Mouse (Mus musculus): Measurements from ENCODE around the gene Tbc1d17.
A peak's percentile ranks its signal among the peaks of the same experiment; 100 is the strongest.
"Not testable (repeated sequence)": the region's sequence is repeated elsewhere in the genome, so short reads cannot be mapped to it uniquely, and the experiment has no call there.

Tbc1d17 gene

DNA sequence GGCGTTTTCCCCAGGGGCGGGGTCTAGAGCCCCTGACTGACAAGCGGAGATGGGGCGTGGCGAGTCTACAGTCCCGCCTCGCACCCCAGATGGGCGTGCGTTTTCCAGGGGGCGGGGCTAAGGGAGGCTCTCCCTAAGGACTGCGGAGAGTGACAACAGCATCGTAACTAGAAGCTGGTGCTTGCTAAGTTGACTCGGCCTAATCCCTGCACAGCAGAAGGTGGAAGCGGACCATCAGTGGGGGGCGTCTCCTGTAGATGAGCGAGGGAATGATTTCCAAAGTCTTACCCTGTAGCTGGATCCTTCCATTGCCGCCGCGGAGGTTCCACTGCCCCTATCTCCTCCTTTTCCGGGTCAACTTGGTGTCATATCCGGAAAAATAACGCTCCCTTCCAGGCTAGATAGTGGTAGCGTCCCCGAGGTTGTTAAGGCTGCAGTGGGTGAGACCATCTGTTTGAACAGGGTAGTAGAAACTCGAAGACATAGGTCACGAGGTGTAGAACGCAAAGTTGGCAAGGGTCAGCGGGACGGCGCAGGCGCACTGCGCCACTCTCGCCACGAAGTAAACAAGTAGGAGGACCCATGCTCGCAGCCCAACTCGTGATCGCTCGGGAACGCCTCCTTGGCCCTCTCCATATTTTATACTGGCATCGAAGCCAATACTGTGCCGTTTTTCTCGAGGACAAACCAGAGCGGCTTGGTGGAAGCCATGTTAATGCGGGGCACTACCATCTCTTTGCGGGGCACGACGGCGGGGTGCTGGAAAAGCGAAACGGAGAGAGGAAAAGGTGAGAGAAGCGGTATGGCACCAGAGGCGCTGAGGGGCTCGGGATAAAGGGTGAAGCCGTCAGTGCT is at the start of gene Tbc1d17, which contains the start of gene Akt1s1:
Gene Tbc1d17, minus strand, starts transcription at position 519 of the 855 bp plus-strand sequence.
Gene Akt1s1, plus strand, starts transcription at position 431 of the 855 bp plus-strand sequence.
- peak; percentile 97 for DNase-seq

DNA sequence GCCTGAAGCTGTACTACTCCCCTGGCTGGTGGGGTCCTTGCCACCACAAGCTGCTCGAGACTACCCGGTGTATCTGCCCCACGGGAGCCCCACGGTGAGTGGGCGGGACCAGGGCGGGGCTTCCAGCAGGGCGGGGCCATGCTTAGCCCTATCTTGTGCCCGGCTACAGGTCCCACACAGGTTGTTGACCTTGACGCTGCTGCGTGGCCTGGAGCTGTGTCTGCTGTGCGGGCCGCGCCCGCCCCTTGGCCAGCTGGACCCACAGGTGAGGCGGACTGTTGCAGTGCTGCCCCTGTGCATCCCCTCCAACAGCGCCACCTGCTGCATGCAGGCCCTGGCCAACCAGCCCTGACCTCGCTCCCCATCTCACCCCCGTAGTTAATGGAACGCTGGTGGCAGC is 49.7 kb upstream of the Tbc1d17 start:
- DNase-seq, result peak in 1 of 2 experiments; percentile 49

DNA sequence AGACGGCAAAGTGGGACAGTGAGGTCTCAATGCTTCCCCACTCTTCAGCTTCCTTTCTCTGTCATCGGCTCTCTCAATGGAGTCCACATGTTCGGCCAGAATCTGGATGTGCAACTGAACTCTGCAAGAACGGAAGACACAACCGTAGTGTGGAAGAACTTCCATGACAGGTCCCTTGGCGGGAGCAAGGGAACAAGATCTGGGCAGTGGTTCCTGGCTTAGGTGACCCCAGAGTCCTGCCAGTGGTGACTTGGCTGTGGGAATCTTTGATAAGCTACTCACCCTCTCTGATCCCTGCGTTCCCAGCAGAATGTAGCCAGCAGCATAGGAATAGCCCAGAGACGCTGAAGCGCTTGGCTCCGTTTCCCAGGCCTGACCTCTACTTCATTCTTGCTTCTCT is 47.6 kb upstream of the Tbc1d17 start:
- no peak for DNase-seq

DNA sequence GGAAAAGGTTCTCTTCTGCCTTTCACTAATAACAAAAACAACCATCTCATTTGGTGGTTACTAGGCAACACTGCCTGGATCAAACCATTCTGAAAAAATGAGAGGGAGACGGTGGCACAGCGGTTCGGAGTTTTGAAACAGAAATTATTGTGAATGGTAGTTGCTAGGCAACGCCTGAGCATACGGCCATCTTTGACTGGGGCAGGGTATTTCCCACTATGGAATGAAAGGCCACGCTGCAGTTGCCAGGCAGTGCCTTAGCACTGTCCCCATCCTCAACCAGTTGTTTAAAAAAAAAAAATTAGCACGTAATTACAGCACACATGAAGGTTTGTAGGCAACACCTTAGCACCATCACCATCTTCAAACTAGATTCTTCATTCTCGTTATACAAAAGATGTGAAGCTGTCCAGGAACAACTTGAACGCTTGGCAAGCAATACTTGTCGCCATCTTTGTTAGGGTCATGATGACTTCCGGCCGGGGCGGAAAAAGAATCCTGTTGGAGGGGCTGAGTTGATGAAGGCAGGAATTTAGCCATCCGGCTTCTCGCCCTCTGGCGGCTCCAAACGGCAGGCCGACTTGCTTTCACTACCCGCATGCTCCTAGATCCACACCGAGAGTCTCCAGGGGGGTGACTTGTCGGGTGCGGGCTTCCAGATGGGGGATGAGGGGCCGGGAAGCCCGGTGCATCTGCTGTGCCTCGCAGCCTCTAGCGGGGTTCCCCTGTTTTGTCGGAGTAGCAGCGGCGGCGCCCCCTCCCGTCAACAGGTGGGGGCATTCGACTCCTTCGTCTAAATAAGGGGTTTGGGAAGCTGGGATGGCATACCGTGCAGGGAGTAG is 46.9 kb upstream of the Tbc1d17 start, which contains the start of gene Fuz:
Gene Fuz, plus strand, starts transcription at position 487 of the 842 bp plus-strand sequence.
- DNase-seq, result peak; percentile 84

DNA sequence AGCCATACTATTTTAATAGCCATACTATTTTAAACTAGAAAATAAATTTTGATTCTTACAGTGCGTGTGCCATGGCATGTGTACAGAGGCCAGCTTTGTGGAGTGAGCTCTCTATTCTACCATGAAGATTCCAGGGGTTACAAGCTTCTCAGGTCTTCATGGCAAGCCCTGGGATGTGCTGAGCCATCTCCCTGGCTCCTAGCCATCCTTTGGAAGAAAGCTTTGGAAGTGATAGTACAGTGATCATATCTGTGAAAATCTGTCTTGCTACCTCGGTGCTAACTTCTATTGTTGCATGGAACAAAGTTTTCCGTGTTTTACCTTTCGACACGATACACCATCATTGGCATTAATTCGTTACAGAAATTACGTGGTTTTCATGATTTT is 46.3 kb upstream of the Tbc1d17 start:
- DNase-seq, result no peak

DNA sequence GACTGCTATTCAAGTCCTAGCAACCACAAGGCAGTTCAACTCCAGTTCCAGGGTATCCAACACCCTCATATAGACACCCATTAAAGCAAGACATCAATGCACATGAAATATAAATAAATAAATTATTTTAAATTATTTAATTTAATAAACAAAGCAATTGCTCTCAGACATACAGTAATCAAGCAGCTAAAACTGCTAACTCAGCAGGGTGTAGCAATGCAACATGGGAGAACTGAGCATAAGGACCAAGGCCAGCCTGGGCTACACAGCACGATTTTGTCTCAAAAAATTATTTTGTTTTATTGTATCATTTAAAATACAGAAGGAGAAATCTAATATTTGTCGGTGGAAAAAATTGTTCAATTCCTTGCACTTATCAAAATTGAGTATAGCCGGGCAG is 45.3 kb upstream of the Tbc1d17 start:
- no peak for DNase-seq

DNA sequence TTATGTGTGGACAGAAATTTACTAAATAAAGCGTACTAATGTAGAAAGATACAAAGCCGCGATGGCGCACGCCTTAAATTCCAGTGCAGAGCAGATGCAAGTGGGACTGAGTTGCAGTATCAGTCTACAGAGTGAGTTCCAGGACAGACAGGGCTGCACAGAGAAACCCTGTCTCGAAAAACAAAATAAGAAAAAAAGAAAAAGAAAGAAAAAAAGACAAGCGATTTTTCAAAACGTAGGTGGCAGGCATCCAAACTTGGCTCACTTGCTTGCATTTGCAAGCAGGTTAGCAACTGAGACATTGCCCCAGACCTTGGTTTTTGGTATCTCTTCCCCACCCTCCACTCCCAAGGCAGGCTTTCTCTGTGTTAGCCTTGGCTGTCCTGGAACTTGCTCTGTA is 44.3 kb upstream of the Tbc1d17 start:
- DNase-seq, result no peak

DNA sequence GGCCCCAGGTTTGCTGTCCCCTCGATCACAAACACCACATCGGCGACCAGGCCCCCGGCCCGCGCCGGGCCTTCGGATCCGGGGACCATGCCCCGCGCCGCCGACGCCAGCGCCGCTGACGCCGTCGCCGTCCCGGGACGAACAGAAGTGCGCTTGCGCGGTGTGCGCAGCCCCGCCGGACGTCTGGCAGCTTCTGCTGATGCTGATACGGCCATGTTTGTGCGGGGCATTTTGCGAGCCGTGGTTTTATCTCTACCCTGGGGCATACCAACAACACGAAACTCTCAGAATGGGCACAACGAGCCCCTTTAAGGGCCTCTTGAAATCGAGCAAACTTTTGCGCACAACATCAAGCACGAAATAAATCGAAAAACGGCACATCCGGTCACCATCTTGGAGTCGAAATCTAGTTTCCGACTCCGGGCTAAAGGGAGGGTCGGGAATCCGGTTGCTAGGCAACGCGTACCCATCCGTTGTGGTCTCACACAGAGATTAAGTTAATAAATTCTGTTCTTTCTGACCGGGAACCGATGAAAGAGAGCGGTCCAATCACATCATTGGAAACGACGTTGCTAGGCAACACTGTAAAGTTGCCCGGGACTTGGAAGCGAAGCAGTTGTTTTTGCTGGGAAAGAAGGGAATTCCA is 43.5 kb upstream of the Tbc1d17 start, which contains the start of gene Med25:
Gene Med25, minus strand, starts transcription at position 437 of the 646 bp plus-strand sequence.
- peak; percentile 86 to 88 for DNase-seq

DNA sequence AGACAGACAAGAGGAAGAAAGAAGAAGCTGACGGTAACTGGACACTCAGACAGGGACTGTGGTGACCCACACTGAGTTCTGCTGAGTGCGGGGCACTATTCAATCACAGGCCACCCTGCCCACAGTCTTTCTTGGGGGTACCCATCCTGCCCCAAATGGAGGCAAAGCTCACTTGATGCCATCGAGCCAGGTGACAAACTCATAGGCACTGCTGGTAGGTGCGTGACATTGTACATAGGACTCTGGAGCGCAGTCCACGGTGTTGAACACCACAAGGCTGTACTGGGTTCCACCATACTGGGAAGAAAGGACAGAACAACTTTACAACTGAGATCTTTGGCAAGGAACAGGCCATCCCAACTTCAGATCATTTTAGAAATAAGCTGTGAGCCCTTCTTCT is 42.7 kb upstream of the Tbc1d17 start:
- DNase-seq, result no peak

DNA sequence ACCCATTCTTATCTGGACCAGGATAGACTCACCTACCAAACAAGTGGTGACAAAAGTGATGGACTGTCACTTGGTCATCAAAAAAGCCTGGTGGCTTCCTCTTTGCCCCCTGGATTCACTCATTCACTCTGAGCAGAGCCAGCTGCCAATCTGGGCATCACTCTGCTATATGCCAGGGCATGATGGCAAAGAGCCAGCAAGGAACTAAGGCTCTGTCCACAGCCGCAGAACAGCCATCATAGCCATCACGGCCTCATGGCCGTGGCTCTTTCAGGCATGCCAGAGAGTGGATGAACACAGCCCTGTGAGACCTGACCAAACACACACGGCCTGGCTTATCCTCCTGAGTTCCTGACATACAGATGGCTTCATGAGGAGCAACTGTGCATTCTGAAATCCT is 41.9 kb upstream of the Tbc1d17 start:
- DNase-seq, result no peak

DNA sequence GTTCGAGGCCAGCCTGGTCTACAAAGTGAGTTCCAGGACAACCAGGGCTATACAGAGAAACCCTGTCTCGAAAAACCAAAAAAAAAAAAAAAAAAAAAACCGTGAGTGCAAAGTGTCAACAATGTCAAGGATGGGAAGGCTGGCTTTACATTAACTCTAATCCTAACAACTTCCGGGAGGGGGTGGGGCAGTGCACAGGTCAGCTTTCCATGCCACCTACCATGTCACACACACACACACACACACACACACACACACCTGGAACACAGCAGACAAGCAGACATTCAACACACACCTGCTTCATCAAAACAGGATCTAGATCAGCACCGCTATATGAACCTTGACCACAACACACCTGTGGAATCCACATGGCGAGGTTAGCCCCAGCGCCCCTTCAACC is 41.3 kb upstream of the Tbc1d17 start:
- DNase-seq, result no peak

DNA sequence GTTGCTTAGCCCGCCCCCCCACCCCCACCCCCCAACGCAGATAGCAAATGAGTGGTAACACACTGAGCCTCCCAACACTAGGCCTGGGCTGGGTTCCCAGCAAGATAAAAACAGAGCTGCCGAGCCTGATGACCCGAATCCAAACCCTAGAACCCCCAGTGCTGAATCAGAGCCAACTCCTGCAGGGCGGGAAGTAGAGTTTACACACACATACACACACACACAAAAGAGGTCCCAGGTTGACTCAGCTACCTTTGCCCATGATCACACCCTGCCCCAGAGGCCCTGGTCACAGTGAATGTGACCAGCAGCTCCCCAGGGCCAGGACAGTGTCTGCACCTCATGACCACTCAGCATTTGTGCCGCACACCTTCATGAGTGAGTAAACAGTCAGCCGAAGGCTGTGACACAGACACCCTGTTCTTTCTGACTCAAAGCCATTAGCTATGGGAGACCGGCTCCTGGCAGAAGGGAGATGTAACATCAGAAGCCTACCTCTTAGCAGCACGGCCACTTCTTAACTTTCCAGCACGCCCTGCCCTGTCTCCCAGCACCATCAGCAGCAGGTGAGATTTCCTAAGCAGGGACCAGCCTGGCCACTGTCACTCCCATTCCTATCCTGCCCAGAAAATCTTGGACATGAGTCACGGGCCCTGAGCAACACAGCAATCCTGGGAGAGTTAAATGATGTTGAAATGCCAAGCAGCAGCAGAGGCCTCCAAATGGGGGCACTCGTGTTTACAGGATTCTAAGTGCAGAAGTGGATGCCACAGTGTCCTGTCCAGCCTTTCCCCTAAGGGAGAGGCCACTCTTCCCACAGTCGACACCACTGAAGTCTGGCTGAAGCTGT is 39.6 kb upstream of the Tbc1d17 start:
- no peak for DNase-seq

DNA sequence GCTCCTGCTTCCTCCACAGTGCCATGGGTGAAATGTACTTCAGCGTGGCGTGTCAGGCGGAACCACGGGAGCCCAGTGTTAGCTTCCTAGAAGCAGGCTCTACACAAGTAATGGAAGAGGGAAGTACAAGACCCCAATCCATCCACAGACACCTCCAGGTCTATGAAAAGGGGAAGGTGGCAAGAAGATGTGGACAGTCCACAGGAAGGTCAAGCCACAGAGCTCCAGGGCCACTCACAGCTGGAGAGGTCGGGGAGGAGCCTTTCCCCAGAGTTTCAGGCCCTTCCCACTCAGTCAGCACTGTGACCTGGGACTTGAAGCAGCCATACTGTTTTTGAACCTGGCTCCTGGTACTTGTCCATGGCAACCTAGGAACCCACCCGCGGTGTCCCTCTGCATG is 38.1 kb upstream of the Tbc1d17 start:
- DNase-seq, result no peak

DNA sequence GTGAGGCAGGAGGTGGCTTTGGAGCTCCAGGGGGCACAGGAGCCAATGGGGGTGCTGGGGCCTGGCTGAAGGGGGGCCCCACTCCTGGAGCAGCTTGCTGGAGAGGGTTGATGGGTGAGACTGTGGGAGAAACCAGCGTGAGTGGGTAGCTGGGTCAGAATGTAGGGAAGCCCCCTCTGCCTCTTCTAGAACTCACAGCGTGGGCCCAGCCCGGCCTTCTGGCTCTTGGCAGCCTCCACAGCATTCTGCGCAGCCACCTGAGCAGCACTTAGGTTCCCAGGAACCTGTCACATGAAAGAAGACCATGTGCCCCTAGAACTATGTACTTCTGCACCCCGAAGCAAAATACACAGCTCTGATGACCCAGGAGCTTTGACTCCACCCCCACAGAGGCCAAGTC is 35.8 kb upstream of the Tbc1d17 start:
- DNase-seq, result no peak

DNA sequence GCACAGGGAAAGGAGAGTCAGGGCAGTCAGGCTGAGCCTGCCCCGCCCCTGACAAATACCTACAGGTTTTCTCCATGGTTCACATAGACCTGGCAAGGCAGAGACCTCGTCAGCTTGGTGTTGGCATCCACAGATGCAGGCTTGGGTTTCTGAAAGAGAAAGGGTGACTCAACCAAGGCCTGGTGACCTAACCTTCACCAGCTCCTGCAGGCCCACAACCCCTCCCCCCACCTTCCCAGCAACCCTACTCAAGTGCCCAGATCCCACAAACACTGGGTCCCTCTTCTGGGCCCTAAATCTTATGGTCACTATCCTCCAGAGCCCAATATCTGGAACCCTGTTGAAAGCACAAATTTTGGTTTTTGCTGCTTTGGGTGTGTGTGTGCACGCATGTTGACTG is 34.2 kb upstream of the Tbc1d17 start:
- DNase-seq, result no peak

DNA sequence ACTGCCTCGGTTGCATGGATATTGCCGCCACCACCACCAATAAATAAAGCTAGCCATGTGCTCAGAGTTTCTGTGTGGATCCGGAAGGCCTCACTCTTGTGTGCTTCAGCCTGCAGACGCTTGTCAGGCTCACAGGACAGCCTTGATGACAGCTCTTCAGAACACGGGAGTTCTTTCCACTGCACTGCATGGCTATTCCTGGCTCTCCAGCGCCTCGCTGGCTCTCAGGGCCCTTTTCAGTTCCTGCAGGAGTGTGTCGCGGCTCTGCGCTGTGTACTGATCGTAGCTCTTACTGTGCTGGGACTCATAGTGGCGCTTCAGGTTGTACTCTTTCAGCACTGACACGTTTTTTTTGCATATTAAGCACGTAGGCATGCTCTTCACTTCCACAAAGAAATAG is 29.0 kb upstream of the Tbc1d17 start:
- no peak for DNase-seq

DNA sequence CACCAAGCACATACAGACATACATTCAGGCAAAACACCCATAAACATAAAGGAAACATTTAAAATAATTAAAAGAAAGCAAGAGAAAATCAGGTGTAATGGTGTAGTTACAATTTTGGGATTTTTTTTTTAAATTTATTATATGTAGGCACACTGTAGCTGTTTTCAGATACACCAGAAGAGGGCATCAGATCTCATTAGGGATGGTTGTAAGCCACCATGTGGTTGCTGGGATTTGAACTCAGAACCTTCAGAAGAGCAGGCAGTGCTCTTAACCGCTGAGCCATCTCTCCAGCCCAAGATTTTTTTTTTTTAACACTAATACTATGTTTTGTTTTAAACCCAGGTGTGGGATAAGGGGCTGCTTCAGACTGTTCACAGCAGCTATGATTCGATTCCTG is 22.9 kb upstream of the Tbc1d17 start:
- DNase-seq, result not testable (repeated sequence)

DNA sequence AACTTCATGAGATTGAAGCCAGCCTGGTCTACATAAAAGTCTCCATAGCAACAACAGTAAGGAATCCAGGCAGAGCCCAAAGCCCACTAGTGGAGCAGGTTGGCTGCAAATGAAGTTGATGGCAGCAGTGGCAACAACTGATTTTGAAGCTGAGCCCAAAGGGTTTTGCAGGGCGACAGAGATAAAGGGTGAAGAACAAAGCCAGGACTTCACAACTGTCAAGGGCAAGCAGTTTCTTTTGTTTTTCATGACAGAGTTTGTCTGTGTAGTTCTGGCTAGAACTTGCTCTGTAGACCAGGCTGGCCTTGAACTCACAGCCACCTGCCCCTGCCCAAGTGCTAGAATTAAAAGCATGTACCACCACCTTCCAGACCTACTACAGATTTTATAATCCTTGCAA is 22.3 kb upstream of the Tbc1d17 start:
- DNase-seq, result no peak

DNA sequence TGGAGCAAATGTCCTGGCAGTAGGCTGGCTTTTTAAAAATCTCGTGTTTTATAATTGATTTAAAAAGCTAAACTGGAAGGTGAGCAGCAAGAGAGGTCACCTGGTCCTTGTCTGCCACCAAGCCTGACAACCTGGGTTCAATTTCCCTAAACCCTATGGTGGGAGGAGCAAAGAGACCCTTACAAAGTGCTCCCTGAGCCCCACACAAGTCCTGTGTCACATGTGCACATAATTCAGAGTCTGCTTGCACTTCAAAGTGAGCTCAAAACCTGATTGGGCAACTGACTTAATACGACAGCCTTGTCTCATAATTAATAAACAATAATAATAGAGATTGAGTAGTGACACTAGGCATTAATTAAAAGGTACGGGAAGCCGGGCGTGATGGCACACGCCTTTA is 21.7 kb upstream of the Tbc1d17 start:
- DNase-seq, result no peak

DNA sequence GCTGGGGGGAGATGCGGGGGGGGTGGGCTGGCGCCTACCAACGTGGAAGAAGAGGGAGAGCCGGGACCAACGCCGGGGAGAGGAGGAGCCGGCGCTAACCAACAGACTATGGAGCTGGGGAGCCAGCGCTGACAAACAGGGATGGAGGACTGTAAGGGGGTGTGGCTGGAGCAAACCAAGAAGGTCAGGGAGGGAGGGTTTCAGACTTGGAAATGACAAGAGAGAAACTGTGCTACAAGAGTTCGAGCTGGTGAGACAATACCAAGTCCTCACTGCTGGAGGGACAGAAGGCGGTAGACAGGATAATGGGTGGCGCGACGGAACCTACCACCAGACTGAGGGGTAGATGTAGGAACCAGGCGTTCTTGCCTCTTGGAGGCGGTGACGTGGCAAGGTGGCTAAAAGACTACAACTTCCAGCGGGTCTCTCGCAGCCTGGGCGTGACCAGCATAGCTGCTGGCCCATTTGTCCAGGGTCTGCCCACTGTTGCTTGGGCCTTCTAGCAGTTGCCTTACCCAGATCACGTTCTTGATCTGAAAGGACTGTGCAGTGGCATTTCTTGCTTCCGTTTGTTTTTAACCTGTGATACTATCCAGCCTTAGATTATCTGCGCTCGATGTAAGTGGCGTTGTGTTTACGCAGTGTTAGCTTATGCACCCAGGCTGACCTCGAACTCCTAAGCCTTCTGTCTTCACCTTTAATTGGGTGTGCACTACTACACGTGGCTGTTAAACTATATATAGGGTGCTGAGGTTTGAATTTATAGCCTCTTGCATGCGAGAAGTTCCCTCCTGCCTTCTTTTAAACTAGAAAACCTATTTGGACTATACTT is 21.0 kb upstream of the Tbc1d17 start, which contains the start of gene Ptov1:
Gene Ptov1, minus strand, starts transcription at position 92 of the 832 bp plus-strand sequence.
- DNase-seq, result peak; percentile 80 to 87

All from thymus, postnatal 36 days (tissue).